Mouse (Mus musculus): ENCODE data around the gene 2410004P03Rik.

DNA sequence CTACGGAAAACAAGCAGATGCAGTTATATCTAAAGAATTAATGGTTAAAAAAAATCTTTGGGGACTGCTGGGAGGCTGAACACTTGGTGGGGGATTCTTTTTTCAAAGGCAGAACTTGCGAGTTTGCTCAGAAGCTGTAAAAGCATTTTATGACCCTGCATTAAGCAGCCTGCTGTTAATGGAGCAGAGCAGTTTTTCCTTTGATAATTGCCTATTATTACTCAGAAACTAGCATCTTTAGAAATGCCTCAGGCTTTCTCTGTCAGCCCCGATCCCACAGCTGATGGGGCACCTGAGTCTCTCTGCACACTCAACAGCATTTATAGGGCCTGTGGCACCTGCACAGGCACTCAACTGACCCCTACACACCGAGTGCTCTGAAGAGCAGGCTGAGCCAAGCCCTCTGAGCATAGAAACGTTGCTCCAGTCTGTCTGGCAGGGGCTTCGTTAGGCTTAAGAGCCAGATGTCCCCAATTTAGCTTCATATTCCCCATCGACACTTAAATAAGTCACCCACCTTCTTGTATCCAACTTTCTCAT lies 49.7 kb upstream of the 2410004P03Rik start:
- TF ChIP-seq CTCF (IDR thresholded peaks at IDR 0.05; ENCODE audit: extremely low read depth, insufficient read length, insufficient replicate concordance, low read depth, low read length) (no peak), POLR2A (IDR thresholded peaks at IDR 0.05; ENCODE audit: low read depth, low read length) (no peak)
